Mouse (Mus musculus): Measurements from ENCODE around the gene Eml6. TPM values are rescaled to one million over a fixed set of nuclear protein-coding genes. Genes with fewer than 3 reads are reported as not detected.

Gene Eml6
- total and polyA plus RNA-seq, 2 experiments from 2014 or later = 2.7 to 24.2 TPM

GRCm38 (mm10) chr11:29808173-29808980 is 217.5 kb downstream of the Eml6 start:
- no peak for TF ChIP-seq CTCF (IDR thresholded peaks at IDR 0.05; ENCODE audit: low read depth)
- 71% methylated on average over 9 of the region's 9 CpGs for WGBS
- Histone ChIP-seq H3K27me3 (ENCODE audit: insufficient read depth, low read length) (no peaks in the 10 kb centered on the region), H3K4me1 (ENCODE audit: insufficient read depth) (no peaks in the 10 kb centered on the region), H3K4me2 (ENCODE audit: low read depth) (no peak overlapping the region), H3K9me3 (ENCODE audit: low read length) (no peaks in the 10 kb centered on the region), H3K9ac (no peak overlapping the region), H3K4me3 (ENCODE audit: low read depth, low read length) (no peak overlapping the region), H3K36me3 (ENCODE audit: insufficient read depth) (no peaks in the 10 kb centered on the region), H3K27ac (ENCODE audit: low read depth, low read length) (peak overlapping the region; percentile 62; the same call in 1 of the 2 replicates)
- DNase-seq (no peak), ATAC-seq (peak; percentile 60)

GRCm38 (mm10) chr11:29807325-29807724 is 218.5 kb downstream of the Eml6 start:
- no peaks in the 10 kb centered on the region for H3K36me3 ChIP-seq (ENCODE audit: insufficient read depth)
- WGBS = 81% methylated on average over 5 of the region's 5 CpGs
- ATAC-seq (no peak), DNase-seq (no peak)
- no peak overlapping the region for H3K9ac ChIP-seq
- no peaks in the 10 kb centered on the region for H3K9me3 ChIP-seq (ENCODE audit: low read length)
- H3K4me3 ChIP-seq (ENCODE audit: low read depth, low read length) = no peak overlapping the region
- no peaks in the 10 kb centered on the region for H3K27me3 ChIP-seq (ENCODE audit: insufficient read depth, low read length)
- H3K4me2 ChIP-seq (ENCODE audit: low read depth) = no peak overlapping the region
- no peak overlapping the region for H3K27ac ChIP-seq (ENCODE audit: low read depth, low read length)
- no peak for TF ChIP-seq CTCF (IDR thresholded peaks at IDR 0.05; ENCODE audit: low read depth)
- H3K4me1 ChIP-seq (ENCODE audit: insufficient read depth) = no peaks in the 10 kb centered on the region

DNA sequence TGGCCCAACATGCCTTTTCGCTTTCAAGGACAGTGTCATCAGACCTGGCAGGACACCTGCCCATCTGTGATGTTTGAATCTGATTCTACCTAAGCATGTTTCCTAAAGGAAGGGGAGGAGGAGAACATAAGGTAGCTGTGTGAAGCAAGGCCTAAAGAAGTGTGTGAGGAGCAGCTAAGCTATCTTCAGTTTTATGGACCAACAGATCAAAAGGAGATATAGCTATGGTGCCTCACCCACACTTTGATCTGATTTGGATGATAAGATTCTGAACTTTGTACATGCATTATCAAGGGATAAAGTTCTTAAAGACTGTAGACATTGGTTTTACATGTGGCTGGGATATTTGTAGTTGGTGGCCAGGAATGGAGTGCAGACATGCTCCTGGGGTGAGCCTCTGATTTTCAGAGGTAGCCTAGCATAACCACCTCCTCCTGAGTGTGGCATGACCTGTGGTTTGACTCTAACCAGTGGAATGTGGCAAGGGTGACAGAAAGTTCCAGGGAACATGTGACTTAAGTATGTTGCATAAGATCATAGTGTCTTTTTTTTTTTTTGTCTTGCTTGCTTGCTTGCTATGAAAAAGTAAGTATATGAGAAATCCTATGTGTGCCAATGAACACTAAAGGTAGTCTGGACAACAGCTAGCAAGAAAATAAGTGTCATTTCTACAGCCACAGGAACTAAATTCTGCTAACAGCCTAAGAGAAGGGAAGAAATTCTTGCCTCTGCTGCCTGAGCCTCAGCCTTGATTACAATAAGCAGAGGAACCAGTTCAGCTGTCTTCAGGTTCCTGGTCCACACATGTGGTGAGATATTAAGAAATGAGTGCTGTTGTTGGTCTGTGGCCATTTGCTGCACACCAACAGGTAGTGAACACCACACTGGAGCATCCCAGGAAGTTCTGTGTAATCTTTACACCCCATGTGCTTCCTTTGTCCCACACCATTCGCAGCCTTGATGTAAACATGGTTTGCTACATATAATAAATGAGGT is 224.1 kb downstream of the Eml6 start:
- WGBS = 89% methylated on average over 2 of the region's 2 CpGs
- H3K27me3 ChIP-seq (ENCODE audit: insufficient read depth, low read length) = no peaks in the 10 kb centered on the region
- no peak overlapping the region for H3K4me3 ChIP-seq (ENCODE audit: low read depth, low read length)
- H3K9me3 ChIP-seq (ENCODE audit: low read length) = no peaks in the 10 kb centered on the region
- no peak overlapping the region for H3K4me2 ChIP-seq (ENCODE audit: low read depth)
- ATAC-seq (no peak), DNase-seq (no peak)
- no peak for TF ChIP-seq CTCF (IDR thresholded peaks at IDR 0.05; ENCODE audit: low read depth)
- H3K4me1 ChIP-seq (ENCODE audit: insufficient read depth) = no peaks in the 10 kb centered on the region
- no peak overlapping the region for H3K9ac ChIP-seq
- no peaks in the 10 kb centered on the region for H3K36me3 ChIP-seq (ENCODE audit: insufficient read depth)
- no peak overlapping the region for H3K27ac ChIP-seq (ENCODE audit: low read depth, low read length)

DNA sequence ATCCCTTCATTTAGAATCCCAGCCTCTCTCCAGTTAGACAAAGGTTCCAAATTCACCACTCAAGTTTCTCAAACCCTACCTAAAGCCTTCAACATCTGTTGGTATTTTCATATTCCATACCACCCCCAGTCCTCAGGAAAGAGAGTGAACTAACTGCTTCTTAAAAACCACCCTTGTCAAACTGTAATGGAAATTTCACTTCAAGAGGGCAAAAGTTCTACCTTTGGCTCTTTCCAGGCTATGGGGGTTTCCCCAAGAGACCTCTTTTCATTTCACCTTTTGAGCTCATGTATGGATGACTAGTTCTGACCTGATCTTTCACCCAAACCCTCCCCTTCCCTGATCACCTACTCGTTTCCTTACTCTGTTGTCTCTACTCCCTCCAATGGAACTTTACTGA is 226.0 kb downstream of the Eml6 start:
- Histone ChIP-seq H3K4me1 (ENCODE audit: insufficient read depth) (0 out of 2 replicates have a peak, but pooled peaks cover 5% of the 10 kb centered on the region), H3K9ac (no peak overlapping the region), H3K27me3 (ENCODE audit: insufficient read depth, low read length) (no peaks in the 10 kb centered on the region), H3K4me3 (ENCODE audit: low read depth, low read length) (no peak overlapping the region), H3K36me3 (ENCODE audit: insufficient read depth) (no peaks in the 10 kb centered on the region), H3K27ac (ENCODE audit: low read depth, low read length) (no peak overlapping the region), H3K4me2 (ENCODE audit: low read depth) (no peak overlapping the region), H3K9me3 (ENCODE audit: low read length) (no peaks in the 10 kb centered on the region)
- DNase-seq = no peak
- WGBS = 83% methylated on average over 1 of the region's 1 CpGs
- no peak for TF ChIP-seq CTCF (IDR thresholded peaks at IDR 0.05; ENCODE audit: low read depth)
- no peak for ATAC-seq

- TF ChIP-seq CTCF (IDR thresholded peaks at IDR 0.05; ENCODE audit: low read depth) = no peak
- no peaks in the 10 kb centered on the region for H3K9me3 ChIP-seq (ENCODE audit: low read length)
- DNase-seq (peak; percentile 36), ATAC-seq (peak; percentile 45; the same call in 1 of the 2 replicates)
- no peak overlapping the region for H3K4me2 ChIP-seq (ENCODE audit: low read depth)
- no peaks in the 10 kb centered on the region for H3K36me3 ChIP-seq (ENCODE audit: insufficient read depth)
- no peak overlapping the region for H3K9ac ChIP-seq
- no peaks in the 10 kb centered on the region for H3K27me3 ChIP-seq (ENCODE audit: insufficient read depth, low read length)
- H3K4me3 ChIP-seq (ENCODE audit: low read depth, low read length) = no peak overlapping the region
- 0 out of 2 replicates have a peak, but pooled peaks cover 6% of the 10 kb centered on the region for H3K4me1 ChIP-seq (ENCODE audit: insufficient read depth)
- 79% methylated on average over 6 of the region's 6 CpGs for WGBS
- no peak overlapping the region for H3K27ac ChIP-seq (ENCODE audit: low read depth, low read length)
Observed at GRCm38 (mm10) chr11:29795106-29795505, 230.7 kb downstream of the Eml6 start.

DNA sequence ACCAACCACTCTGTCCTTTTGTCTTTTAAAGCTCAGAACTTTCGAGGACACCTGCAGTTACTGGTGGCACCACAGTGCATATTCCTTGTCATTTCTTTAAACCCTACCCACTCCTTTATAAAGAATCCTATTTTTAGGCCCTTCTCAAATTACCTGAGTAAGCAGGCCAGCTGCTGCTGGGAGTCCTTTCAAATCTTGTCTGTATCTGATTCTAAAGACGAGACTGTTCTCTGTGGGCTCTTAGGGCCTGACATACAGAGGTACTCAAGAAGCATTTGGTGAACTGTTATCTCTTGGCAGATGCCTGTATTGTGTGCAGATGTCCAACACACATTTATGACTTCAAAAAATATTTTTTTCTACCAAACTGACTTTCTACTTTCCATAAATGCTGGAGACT is 231.4 kb downstream of the Eml6 start:
- DNase-seq (no peak), ATAC-seq (no peak)
- Histone ChIP-seq H3K9ac (no peak overlapping the region), H3K4me3 (ENCODE audit: low read depth, low read length) (no peak overlapping the region), H3K27me3 (ENCODE audit: insufficient read depth, low read length) (no peaks in the 10 kb centered on the region), H3K9me3 (ENCODE audit: low read length) (no peaks in the 10 kb centered on the region), H3K4me1 (ENCODE audit: insufficient read depth) (0 out of 2 replicates have a peak, but pooled peaks cover 6% of the 10 kb centered on the region), H3K36me3 (ENCODE audit: insufficient read depth) (no peaks in the 10 kb centered on the region), H3K27ac (ENCODE audit: low read depth, low read length) (no peak overlapping the region), H3K4me2 (ENCODE audit: low read depth) (no peak overlapping the region)
- no peak for TF ChIP-seq CTCF (IDR thresholded peaks at IDR 0.05; ENCODE audit: low read depth)
- 39% methylated on average over 2 of the region's 2 CpGs for WGBS

All from forebrain, postnatal 0 days (tissue).